Mouse (Mus musculus): ENCODE measurements around the gene G6pc3.
A peak's percentile ranks its signal among the peaks of the same experiment; 100 is the strongest.

Gene G6pc3

DNA sequence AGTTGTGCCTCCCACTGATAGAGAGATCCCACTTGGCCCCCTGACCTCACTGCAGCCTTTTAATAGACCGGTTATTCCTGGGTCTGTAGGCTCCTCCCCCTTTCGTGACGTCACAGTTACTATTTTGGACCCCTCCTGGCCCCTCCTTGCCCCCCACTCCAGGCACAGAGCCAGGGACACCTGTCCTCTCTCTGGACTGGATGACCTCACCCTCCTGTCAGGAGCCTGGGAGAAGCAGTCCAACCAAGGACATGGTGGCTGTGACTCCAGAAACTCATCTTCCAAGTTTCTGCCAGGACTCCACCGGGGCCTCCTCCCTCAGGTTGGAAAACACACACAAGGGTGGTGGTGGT lies 30.6 kb downstream of the G6pc3 start:
- no peak for DNase-seq

GRCm38 (mm10) chr11:102220451-102220850 lies 31.0 kb downstream of the G6pc3 start:
- peak; percentile 40 for DNase-seq

DNA sequence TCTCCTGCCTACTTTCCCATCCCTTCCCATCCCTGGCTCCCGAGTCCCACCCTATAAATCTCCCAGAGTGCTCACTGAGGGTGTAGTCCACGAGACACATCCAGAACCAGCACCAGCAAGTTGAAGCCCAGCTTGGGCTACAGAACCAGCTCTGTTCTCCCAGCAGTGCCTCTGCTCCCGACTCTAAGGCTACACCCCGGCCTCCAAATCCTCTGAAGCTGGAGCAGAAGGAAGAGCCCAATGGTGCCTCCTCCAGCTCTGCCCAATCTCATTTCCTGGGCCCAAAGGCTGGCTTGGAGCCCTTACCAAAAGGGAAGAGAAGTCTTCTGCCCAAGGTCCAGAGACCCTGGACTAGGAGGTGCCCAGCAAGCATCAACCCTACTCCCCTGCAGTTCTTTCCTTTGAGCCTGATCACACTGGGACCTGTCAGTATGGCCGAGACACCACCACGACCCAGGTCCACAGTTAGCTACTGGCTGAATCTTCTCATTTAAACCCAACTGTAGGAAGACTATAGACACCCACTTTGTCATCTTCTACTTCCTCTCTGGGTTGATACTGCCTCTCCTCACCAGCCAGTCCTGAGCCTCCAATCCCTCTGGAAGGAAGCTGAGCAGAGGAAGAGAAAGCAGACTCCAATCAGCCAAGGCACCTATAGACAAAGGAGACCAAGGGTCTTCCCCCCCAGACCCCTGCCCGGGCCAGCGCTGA lies 32.0 kb downstream of the G6pc3 start:
- no peak for DNase-seq

DNA sequence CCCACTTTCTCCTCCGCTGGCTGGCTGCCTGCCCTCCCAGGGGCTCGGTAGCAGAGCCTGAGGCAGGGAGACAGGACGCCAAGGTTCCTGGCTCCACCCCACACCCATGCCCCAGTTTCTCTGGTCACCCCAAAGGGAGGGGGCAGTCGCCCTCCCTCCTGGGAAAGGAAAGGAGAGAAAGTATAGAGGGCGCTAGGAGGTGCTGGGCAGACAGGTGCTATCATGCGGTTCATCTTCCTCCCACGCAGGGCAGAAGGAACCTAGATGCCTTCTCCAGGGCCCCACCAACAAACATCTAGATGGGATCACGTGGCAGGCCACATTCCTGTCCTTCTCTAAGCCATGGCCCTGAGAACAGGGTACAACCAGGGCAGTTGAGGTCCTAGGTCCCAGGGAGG lies 32.5 kb downstream of the G6pc3 start:
- no peak for DNase-seq

GRCm38 (mm10) chr11:102223166-102223565 lies 33.7 kb downstream of the G6pc3 start:
- DNase-seq, result no peak

- no peak for DNase-seq
Observed at GRCm38 (mm10) chr11:102224686-102225085, 35.3 kb downstream of the G6pc3 start.

- no peak for DNase-seq
Observed at GRCm38 (mm10) chr11:102225221-102225620, 35.8 kb downstream of the G6pc3 start.

GRCm38 (mm10) chr11:102226067-102226978 lies 36.9 kb downstream of the G6pc3 start:
- DNase-seq, result no peak

- DNase-seq, result peak; percentile 38
Observed at GRCm38 (mm10) chr11:102227270-102228190, 38.1 kb downstream of the G6pc3 start.

DNA sequence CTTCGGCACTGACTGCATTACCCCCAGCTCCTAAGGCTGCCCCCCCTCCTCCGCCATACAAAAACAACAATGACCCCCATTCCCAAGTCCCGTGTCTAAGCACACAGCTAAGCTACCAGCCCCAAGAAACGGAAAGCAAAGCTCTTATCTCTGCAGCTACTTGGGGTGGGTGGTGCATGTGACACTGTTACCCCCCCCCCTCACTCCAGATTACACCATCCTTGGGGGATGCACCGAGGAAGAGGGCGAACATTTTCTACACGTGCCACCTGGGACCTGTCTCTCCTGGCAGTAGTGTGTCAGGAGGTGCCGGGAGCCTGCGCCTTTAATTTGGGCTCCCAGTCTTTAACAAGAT lies 38.7 kb downstream of the G6pc3 start:
- DNase-seq, result no peak

- no peak for DNase-seq
Observed at GRCm38 (mm10) chr11:102228646-102229268, 39.3 kb downstream of the G6pc3 start.

DNA sequence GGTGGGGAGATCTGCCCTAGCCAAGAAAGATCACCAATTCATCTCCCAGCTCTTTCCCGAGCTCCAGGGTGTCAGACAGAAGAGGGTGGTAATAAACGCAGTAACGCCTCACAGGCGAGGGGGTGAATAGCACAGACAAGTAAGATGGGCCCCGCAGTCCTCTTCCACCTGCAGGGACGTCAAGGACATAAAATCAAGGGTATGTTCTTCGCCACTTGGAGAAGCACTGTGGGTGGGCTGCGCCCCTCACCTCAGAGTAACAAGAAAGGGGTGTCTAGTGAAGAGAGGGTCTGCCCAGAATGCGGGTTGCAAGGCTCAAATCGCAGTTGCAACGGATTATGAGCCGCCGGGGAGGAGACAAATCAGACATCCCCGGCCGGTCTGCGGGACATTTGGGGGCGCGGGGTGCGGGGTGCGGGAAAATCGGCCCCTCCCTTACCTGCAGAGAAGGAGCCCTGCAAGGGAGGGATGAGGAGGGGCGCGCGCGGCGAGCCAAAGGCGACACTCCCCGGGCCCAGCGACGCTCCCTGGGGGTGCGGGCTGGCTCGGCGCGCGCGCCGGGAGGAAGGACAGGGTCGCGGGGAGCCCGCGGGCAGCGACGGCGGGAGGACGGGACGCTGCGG lies 40.0 kb downstream of the G6pc3 start:
- DNase-seq, result no peak

- DNase-seq, result peak; percentile 98
Observed at GRCm38 (mm10) chr11:102230006-102230741, 40.8 kb downstream of the G6pc3 start, which contains the start of gene Hdac5. Gene Hdac5, minus strand, starts transcription at chr11:102230166.

GRCm38 (mm10) chr11:102236022-102236421 lies 46.6 kb downstream of the G6pc3 start:
- DNase-seq, result no peak

DNA sequence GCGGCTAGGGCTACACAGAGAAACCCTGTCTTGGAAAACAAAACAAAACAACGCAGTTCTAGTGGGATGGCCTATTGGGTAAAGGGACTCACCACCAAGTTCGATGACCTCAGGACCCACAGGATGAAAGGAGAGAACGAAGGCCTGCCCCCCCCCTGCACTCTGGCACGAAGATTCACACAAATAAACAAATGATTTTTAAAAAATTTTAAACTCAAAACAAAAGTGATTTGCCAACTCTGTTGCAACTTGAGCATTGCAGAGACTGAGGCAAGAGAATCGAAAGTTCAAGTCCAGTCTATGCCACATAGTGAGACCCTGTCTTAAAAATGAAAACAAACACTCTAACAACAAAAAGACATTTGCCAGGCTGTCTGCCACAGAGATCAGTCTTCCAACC lies 51.2 kb downstream of the G6pc3 start:
- DNase-seq, result no peak

- no peak for DNase-seq
Observed at GRCm38 (mm10) chr11:102241246-102241645, 51.8 kb downstream of the G6pc3 start.

- no peak for DNase-seq
Observed at GRCm38 (mm10) chr11:102241874-102242273, 52.5 kb downstream of the G6pc3 start.
